Mouse (Mus musculus): ENCODE results near the gene Desi1. TPM values are rescaled to one million over a fixed set of nuclear protein-coding genes. Genes with fewer than 3 reads are reported as not detected.

The Desi1 gene
- polyA plus RNA-seq, 1 experiment: 47.6 TPM

- H3ac ChIP-seq (ENCODE audit: control insufficient read depth, insufficient read length): no peak overlapping the region
- TF ChIP-seq POLR2A (IDR thresholded peaks at IDR 0.05; ENCODE audit: insufficient read length, low read depth) (no peak), TCF3 (IDR thresholded peaks at IDR 0.05; ENCODE audit: insufficient read length, low read depth) (no peak), SRF (IDR thresholded peaks at IDR 0.05; ENCODE audit: control insufficient read depth, insufficient read length, low read depth) (no peak), REST (IDR thresholded peaks at IDR 0.05; ENCODE audit: insufficient read depth, insufficient read length) (no peak), MAX (IDR thresholded peaks at IDR 0.05; ENCODE audit: low read depth) (no peak), MYOG (IDR thresholded peaks at IDR 0.05; ENCODE audit: control insufficient read depth in 1 of 3, insufficient read depth in 1 of 3, insufficient read length in 2 of 3, low read depth in 2 of 3) (no peak), USF1 (IDR thresholded peaks at IDR 0.05; ENCODE audit: low read depth) (no peak), MYOD1 (IDR thresholded peaks at IDR 0.05; ENCODE audit: control insufficient read depth in 1 of 3, insufficient read length in 2 of 3, low read depth in 2 of 3) (no peak), POLR2AphosphoS2 (IDR thresholded peaks at IDR 0.05; ENCODE audit: insufficient read length, low read depth) (no peak), CEBPB (IDR thresholded peaks at IDR 0.05; ENCODE audit: insufficient read depth, poor library complexity, severe bottlenecking) (no peak), E2F4 (IDR thresholded peaks at IDR 0.05; ENCODE audit: insufficient read depth) (no peak), TCF12 (IDR thresholded peaks at IDR 0.05; ENCODE audit: insufficient read depth, poor library complexity, severe bottlenecking) (no peak)
- H3K79me2 ChIP-seq (ENCODE audit: control insufficient read depth, insufficient read depth): no peaks in the 10 kb centered on the region
- H3K36me3 ChIP-seq (ENCODE audit: control insufficient read depth, insufficient read depth): no peaks in the 10 kb centered on the region
- H3K4me3 ChIP-seq: no peak overlapping the region
- H3K27me3 ChIP-seq (ENCODE audit: control insufficient read depth, insufficient read depth, insufficient read length): no peaks in the 10 kb centered on the region
- H3K4me2 ChIP-seq (ENCODE audit: low read depth): no peak overlapping the region
Observed at GRCm38 (mm10) chr15:81968447-81968846, 65.2 kb downstream of the Desi1 start.

- no peak overlapping the region for H3ac ChIP-seq (ENCODE audit: control insufficient read depth, insufficient read length)
- H3K36me3 ChIP-seq (ENCODE audit: control insufficient read depth, insufficient read depth): no peaks in the 10 kb centered on the region
- no peaks in the 10 kb centered on the region for H3K79me2 ChIP-seq (ENCODE audit: control insufficient read depth, insufficient read depth)
- no peaks in the 10 kb centered on the region for H3K27me3 ChIP-seq (ENCODE audit: control insufficient read depth, insufficient read depth, insufficient read length)
- H3K4me2 ChIP-seq (ENCODE audit: low read depth): no peak overlapping the region
- no peak for TF ChIP-seq TCF3 (IDR thresholded peaks at IDR 0.05; ENCODE audit: insufficient read length, low read depth)
- no peak for TF ChIP-seq MYOG (IDR thresholded peaks at IDR 0.05; ENCODE audit: control insufficient read depth in 1 of 3, insufficient read depth in 1 of 3, insufficient read length in 2 of 3, low read depth in 2 of 3)
- no peak for TF ChIP-seq POLR2A (IDR thresholded peaks at IDR 0.05; ENCODE audit: insufficient read length, low read depth)
- no peak for TF ChIP-seq POLR2AphosphoS2 (IDR thresholded peaks at IDR 0.05; ENCODE audit: insufficient read length, low read depth)
- no peak for TF ChIP-seq REST (IDR thresholded peaks at IDR 0.05; ENCODE audit: insufficient read depth, insufficient read length)
- no peak for TF ChIP-seq TCF12 (IDR thresholded peaks at IDR 0.05; ENCODE audit: insufficient read depth, poor library complexity, severe bottlenecking)
- TF ChIP-seq MYOD1 (IDR thresholded peaks at IDR 0.05; ENCODE audit: control insufficient read depth in 1 of 3, insufficient read length in 2 of 3, low read depth in 2 of 3): no peak
- no peak for TF ChIP-seq MAX (IDR thresholded peaks at IDR 0.05; ENCODE audit: low read depth)
- TF ChIP-seq CEBPB (IDR thresholded peaks at IDR 0.05; ENCODE audit: insufficient read depth, poor library complexity, severe bottlenecking): no peak
- TF ChIP-seq E2F4 (IDR thresholded peaks at IDR 0.05; ENCODE audit: insufficient read depth): no peak
- no peak for TF ChIP-seq SRF (IDR thresholded peaks at IDR 0.05; ENCODE audit: control insufficient read depth, insufficient read length, low read depth)
- no peak for TF ChIP-seq USF1 (IDR thresholded peaks at IDR 0.05; ENCODE audit: low read depth)
- no peak overlapping the region for H3K4me3 ChIP-seq
Observed at GRCm38 (mm10) chr15:81967821-81968220, 65.8 kb downstream of the Desi1 start.

- H3K36me3 ChIP-seq (ENCODE audit: control insufficient read depth, insufficient read depth): no peaks in the 10 kb centered on the region
- no peak overlapping the region for H3ac ChIP-seq (ENCODE audit: control insufficient read depth, insufficient read length)
- H3K4me3 ChIP-seq: no peak overlapping the region
- H3K79me2 ChIP-seq (ENCODE audit: control insufficient read depth, insufficient read depth): no peaks in the 10 kb centered on the region
- no peaks in the 10 kb centered on the region for H3K27me3 ChIP-seq (ENCODE audit: control insufficient read depth, insufficient read depth, insufficient read length)
- no peak overlapping the region for H3K4me2 ChIP-seq (ENCODE audit: low read depth)
- no peak for TF ChIP-seq E2F4 (IDR thresholded peaks at IDR 0.05; ENCODE audit: insufficient read depth)
- TF ChIP-seq USF1 (IDR thresholded peaks at IDR 0.05; ENCODE audit: low read depth): no peak
- no peak for TF ChIP-seq CEBPB (IDR thresholded peaks at IDR 0.05; ENCODE audit: insufficient read depth, poor library complexity, severe bottlenecking)
- no peak for TF ChIP-seq MAX (IDR thresholded peaks at IDR 0.05; ENCODE audit: low read depth)
- no peak for TF ChIP-seq MYOG (IDR thresholded peaks at IDR 0.05; ENCODE audit: control insufficient read depth in 1 of 3, insufficient read depth in 1 of 3, insufficient read length in 2 of 3, low read depth in 2 of 3)
- no peak for TF ChIP-seq SRF (IDR thresholded peaks at IDR 0.05; ENCODE audit: control insufficient read depth, insufficient read length, low read depth)
- TF ChIP-seq POLR2A (IDR thresholded peaks at IDR 0.05; ENCODE audit: insufficient read length, low read depth): no peak
Observed at GRCm38 (mm10) chr15:81966062-81966829, 67.4 kb downstream of the Desi1 start.

GRCm38 (mm10) chr15:81964980-81965545 is 68.6 kb downstream of the Desi1 start:
- TF ChIP-seq SRF (IDR thresholded peaks at IDR 0.05; ENCODE audit: control insufficient read depth, insufficient read length, low read depth): no peak
- TF ChIP-seq CEBPB (IDR thresholded peaks at IDR 0.05; ENCODE audit: insufficient read depth, poor library complexity, severe bottlenecking): peak; percentile 91
- H3K4me2 ChIP-seq (ENCODE audit: low read depth): peak overlapping the region; percentile 26
- H3K27me3 ChIP-seq (ENCODE audit: control insufficient read depth, insufficient read depth, insufficient read length): no peaks in the 10 kb centered on the region
- no peaks in the 10 kb centered on the region for H3K79me2 ChIP-seq (ENCODE audit: control insufficient read depth, insufficient read depth)
- H3K36me3 ChIP-seq (ENCODE audit: control insufficient read depth, insufficient read depth): no peaks in the 10 kb centered on the region
- no peak overlapping the region for H3ac ChIP-seq (ENCODE audit: control insufficient read depth, insufficient read length)
- no peak overlapping the region for H3K4me3 ChIP-seq

- H3ac ChIP-seq (ENCODE audit: control insufficient read depth, insufficient read length): no peak overlapping the region
- H3K36me3 ChIP-seq (ENCODE audit: control insufficient read depth, insufficient read depth): no peaks in the 10 kb centered on the region
- H3K4me3 ChIP-seq: no peak overlapping the region
- TF ChIP-seq E2F4 (IDR thresholded peaks at IDR 0.05; ENCODE audit: insufficient read depth): no peak
- TF ChIP-seq REST (IDR thresholded peaks at IDR 0.05; ENCODE audit: insufficient read depth, insufficient read length): no peak
- TF ChIP-seq TCF3 (IDR thresholded peaks at IDR 0.05; ENCODE audit: insufficient read length, low read depth): no peak
- TF ChIP-seq TCF12 (IDR thresholded peaks at IDR 0.05; ENCODE audit: insufficient read depth, poor library complexity, severe bottlenecking): no peak
- no peak for TF ChIP-seq SRF (IDR thresholded peaks at IDR 0.05; ENCODE audit: control insufficient read depth, insufficient read length, low read depth)
- no peak for TF ChIP-seq POLR2A (IDR thresholded peaks at IDR 0.05; ENCODE audit: insufficient read length, low read depth)
- no peak for TF ChIP-seq MYOG (IDR thresholded peaks at IDR 0.05; ENCODE audit: control insufficient read depth in 1 of 3, insufficient read depth in 1 of 3, insufficient read length in 2 of 3, low read depth in 2 of 3)
- TF ChIP-seq POLR2AphosphoS2 (IDR thresholded peaks at IDR 0.05; ENCODE audit: insufficient read length, low read depth): no peak
- no peak for TF ChIP-seq CEBPB (IDR thresholded peaks at IDR 0.05; ENCODE audit: insufficient read depth, poor library complexity, severe bottlenecking)
- TF ChIP-seq USF1 (IDR thresholded peaks at IDR 0.05; ENCODE audit: low read depth): no peak
- TF ChIP-seq MAX (IDR thresholded peaks at IDR 0.05; ENCODE audit: low read depth): no peak
- no peak for TF ChIP-seq MYOD1 (IDR thresholded peaks at IDR 0.05; ENCODE audit: control insufficient read depth in 1 of 3, insufficient read length in 2 of 3, low read depth in 2 of 3)
- no peak overlapping the region for H3K4me2 ChIP-seq (ENCODE audit: low read depth)
- no peaks in the 10 kb centered on the region for H3K79me2 ChIP-seq (ENCODE audit: control insufficient read depth, insufficient read depth)
- no peaks in the 10 kb centered on the region for H3K27me3 ChIP-seq (ENCODE audit: control insufficient read depth, insufficient read depth, insufficient read length)
Observed at GRCm38 (mm10) chr15:81964262-81964661, 69.4 kb downstream of the Desi1 start.

Measured in myocyte (in vitro differentiated cells).